5 mouse cellular contexts compared by ENCODE assay signal in the genomic region with DNA sequence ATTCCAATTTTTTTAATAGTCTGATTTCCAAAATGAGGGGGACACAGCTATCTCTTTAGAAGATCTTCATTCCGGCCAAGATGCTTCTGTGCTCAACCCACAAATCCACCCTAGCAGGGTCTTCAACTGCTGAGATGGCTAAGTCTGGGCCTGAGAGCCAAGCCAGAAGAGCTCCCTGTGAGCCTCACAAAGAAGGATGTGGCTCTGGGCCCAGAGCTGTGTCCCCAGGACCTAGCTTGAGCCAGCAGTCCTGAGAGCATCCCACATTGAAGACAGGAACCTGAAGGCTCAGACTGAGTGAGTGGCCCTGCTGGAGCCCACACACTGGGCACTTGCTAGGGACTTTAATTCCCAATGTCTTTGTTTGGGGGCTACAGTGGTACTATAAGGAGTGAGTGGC.
"Had no signal": no experiment of that assay in that cellular context is flagged by ENCODE, and none has a peak within 500 bp of the region (broad histone marks: within the 10 kb centered on the region; RNA-seq: fewer than 3 reads in every experiment).

No protein-coding gene starts in this region.

- DNase-seq: kidney, postnatal 14 days; lung, embryonic 14.5 days; lung, postnatal 14 days; right cerebral cortex, postnatal 14 days; thymus, postnatal 36 days had no signal
